Mouse (Mus musculus) lung, postnatal 36 days (tissue): Measurements from ENCODE around the gene Nudt8.

Source experiments
- DNase-seq: peaks from one replicate; pipeline ENCODE4 v3.0.0; 2022; ENCODE audit warnings: mixed read lengths

The Nudt8 gene

DNA sequence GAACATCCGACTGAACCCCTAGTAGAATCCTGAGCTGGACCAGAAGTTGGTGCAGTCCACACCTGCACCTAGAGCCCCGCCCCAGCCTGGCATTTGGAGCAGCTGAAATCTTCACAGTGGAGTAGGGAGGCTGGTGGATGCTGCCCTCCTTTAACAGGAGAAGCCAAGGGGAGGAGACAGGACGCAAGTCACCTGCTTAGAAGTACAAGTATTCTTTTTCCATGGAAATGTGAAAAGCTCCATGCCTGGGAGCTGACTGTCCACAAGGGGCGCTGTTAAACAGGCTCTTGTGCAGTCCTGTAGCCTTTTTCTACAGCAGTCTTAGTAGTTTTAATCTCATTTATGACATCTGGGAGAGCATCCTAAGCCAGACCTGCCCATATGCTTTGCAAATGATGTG, 11.6 kb upstream of the Nudt8 start:
- no peak for DNase-seq

DNA sequence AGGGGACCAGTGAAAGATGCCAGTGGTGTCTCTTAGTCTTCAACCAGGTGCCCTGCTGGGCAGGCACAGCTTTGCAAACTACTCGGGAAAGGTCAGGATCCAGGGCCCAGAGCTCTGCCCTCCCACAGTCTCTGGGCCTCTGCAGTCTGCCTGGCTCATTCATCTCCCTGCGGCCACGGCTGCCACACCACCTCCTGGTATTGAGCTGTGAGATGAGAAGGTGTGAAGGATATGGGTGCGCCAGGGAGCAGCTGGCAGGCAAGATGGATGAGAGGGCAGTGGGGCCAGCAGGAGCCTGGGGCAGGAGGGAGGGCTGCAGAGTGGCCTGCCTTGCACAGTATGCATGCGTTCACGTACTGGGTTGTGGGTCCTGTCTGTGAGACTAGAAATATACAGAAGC, 9.6 kb upstream of the Nudt8 start:
- DNase-seq, result no peak

DNA sequence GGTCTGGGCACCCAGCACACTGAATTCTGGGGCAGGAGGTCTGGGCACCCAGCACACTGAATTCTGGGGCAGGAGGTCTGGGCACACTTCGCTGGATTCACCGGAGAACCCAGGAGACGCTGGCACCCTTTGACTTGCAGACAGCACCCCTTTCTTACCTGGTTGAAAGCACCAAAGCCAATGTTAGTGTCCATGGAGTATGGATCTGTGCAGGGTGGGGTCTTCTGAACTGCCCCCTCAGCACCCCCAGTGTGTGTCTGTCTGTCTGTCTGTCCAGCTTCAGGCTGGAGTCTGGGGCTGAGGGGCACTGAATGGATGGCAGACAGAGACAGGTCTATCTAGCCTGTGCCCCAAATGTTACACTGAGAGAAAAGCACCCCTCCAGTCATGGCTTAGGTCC, 8.8 kb upstream of the Nudt8 start:
- DNase-seq, result no peak

DNA sequence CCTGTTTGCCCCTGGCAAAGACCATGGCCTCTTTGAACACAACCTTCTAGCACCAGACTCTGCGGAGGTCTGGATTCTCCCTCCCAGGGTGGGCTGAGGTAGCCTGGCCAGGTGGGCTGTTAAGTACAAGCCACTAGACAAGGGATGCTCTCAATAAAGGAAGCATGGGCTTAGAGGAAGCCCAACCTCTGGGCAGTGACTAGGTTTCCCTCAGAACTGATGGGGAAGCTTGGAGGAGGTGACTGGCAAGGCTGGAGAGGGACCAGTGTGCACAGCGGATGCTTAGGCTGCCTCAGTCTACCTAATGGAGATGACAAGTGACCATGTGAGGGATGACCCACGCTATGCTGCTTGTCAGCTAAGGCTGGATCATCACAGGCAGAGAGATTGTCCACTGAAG, 8.4 kb upstream of the Nudt8 start:
- no peak for DNase-seq

DNA sequence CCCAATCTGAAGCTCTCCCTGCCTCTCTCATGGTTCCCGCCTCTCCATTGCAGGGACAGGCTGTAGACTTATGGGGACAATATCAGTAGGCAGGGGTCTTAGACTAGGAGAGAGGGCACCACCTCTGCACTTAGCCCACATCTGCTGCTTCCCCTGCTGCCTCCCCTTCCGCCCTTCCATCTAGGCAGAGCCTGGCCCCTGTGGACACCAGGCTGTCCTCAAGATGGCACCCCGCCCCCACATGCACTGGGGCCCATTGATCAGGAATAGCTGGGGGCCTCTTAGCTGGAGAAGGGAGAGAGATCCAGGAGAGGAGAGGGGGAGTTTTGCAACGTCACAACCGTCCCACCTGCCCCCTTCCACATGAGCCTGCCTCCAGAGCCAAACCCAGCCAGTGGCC, 8.0 kb upstream of the Nudt8 start, which contains the start of gene Tbx10:
Tbx10 (plus strand) TSS at position 337 of the 400 bp plus-strand sequence.
- DNase-seq, result no peak

DNA sequence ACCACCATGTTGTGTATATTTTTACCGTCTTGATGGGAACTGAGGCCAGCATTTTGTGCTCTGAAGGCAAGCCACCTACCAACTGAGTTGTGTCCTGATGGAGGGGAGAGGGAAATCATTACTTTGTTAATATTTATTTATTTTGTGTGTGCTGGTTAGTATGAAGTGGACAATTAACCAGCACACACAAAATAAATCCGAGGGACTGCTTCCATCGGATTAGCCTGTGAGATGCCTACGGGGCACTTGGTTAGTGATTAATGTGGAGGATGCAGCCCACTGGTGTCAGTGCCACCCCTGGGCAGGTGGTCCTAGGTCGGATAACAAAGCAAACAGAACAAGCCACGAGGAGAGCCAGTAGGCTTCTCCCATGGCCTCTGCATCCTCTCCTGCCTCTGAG, 5.4 kb upstream of the Nudt8 start:
- no peak for DNase-seq

DNA sequence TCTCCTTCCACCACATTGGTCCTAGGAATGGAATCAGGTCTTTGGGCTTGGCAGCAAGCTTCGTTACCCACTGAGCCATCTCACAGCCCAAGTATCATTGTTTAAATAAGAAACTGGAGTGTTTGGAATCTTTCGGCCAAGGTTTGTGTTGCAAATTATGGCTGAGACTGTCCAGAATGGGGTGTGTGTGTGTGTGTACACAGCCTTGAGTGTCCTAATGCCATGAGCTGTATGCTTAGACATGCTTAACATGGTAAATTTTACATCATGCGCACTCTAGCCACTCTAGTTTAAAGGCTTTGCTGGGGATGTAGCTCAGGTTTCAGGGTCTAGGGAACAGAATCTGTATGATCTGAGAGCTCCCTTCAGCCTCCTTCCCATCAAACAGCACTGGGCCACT, 4.9 kb upstream of the Nudt8 start:
- DNase-seq, result peak; percentile 45

DNA sequence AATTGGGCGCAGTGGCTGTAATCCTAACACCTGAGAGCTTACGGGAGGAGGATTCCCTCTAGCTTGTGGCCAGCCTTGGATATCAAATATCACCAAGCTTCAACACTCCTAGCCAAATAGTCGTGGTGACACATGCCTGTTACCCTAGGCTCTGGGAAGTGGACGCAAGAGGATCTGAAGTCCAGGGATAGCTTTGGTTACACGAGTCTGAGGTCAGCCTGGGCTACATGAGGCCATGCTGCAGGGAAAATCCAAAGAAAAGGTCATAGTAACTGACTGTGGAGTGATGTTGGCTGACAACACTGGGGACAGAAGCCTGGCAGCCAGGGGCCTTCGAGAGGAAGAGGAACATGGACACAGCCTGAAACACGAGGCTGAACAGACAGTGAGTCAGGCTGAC, 4.3 kb upstream of the Nudt8 start:
- DNase-seq, result no peak

DNA sequence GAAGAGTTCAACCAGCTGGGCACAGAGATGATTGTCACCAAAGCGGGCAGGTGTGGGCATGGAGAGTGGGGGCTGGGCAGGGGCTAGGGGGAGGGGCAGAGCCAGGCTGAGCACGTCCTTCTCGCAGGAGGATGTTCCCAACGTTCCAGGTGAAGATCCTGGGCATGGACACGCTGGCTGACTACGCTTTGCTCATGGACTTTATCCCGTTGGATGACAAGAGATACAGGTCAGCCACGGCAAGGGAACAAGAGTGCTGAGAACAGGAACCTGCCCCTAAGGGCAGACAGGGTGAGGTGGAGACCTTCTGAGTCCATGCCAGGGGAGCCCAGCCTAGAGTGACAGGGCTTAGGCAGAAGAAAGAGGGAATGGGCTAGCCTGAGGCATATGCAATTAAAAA, 3.6 kb upstream of the Nudt8 start:
- no peak for DNase-seq

DNA sequence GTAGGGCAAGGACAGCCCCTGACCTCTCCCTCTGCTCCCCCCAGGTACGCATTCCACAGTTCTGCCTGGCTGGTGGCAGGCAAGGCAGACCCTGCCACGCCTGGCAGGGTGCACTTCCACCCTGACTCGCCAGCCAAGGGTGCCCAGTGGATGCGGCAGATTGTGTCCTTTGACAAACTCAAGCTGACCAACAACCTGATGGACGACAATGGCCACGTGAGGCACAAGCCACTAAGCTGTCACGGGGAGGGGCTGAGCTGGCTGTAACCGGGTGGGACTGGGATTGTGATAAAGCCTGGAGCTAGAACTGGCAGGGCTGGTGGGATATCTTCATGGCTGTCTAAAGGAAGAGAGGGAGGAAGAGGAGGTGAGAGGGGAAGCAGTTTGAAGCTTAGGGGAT, 3.1 kb upstream of the Nudt8 start:
- no peak for DNase-seq

DNA sequence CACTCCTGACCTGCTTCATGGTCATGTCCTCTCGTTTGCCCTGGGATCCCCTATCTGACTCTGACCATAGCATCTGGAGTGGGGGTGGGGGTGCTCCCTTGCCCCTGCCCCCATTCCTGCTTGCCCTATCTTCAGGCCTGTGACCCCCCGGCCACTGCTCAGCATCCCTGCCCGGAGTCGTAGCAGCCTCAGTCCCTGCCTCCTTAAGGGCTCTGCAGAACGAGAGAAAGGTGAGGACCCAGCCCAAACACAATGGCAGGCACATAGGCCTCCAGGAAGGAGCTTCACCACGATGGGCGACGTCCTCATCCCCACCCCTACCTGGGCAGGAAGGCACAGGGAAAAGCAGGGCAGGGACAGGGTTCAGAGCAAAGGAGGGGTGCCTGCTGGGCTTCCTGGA, 2.0 kb upstream of the Nudt8 start:
- no peak for DNase-seq

DNA sequence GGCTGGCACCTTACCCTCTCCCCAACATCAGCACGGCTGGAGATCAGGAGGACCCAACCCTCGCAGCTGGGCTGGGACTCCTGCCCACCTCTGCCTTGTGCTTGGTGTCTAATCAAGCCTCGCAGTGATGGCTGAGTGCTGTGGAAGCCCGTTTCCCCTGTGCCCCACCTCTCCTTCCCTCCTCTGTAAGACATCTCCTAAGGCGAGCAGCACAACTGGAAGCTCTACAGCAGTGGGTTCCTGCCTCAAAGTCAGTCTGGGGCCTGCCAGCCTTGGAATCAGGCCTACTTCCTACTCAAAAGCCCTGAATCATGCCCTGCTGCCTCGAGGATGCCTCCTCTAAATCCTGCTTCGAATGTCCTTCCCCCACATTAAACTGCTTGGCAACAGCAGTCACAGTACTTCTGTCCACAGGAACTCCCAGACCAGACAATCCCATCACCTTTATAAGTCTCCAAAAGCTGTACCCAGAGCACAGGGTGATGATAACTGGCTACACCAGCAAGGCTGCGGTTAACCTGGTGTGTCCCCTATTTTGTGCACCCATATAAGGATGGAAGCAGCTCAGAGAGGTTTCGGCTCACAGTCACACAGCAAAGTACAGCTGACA, 1.2 kb upstream of the Nudt8 start:
- DNase-seq, result no peak

DNA sequence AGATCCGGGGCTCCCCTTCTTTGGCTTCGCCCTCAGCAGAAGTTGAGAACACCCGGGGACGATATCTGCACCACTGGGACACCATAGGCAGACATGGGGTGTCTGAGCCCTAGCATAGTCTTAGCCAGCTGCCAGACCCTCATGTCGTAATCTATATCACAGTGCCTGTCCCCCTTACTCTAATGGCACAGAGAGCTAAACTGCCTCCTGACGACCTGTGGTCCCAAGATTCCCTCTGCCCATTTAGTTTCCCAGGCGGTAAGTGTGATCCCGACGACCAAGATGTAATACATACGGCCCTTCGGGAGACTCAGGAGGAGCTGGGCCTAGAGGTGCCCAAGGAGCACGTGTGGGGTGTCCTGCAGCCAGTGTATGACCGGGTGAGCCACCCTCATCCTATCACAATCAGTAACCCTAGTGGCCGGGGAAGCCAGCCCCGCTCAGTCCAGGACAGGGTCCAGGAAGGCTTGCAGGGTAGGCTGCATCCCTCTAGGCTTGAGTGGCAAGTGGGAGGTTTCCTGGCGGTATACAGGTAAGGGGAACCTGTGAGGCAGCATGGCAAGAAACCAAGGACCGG, 657 bp downstream of the Nudt8 start:
- DNase-seq, result no peak

DNA sequence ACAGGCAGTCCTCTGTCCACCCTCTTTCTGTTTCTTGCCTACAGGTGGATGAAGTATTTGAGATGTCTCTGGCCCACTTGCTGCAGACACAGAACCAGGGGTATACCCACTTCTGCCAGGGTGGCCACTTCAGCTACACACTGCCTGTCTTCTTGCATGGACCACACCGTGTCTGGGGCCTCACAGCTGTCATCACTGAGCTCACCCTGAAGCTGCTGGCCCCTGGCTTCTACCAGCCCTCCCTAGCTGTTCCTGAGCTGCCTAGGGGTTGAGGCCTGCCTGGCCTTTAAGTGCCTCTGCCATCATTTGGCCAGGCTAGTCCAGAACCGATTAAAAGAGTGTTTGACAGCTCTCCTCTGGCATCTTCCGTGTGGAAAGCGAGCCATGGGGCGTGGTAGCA, 1.4 kb downstream of the Nudt8 start:
- DNase-seq, result no peak

DNA sequence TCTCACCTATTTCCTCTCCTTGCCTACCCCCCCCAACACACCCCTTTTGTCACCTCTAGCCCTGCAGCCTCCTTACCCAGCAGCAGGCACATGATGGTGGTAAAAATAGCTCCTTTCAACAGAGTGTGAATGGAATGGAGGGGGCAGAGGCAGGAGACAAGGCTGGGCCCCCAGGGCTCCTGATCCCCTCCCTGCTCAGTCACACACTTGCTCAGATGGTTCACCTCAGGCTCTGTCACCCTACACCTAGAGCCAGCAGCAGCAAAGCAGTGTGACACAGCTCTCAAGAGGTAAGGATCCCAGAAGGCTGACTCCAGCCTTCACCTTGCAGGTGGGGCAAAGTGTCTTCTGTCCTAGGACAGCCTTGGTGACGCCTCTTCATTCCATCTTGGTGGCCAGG, 2.7 kb downstream of the Nudt8 start, which contains the start of gene Doc2g:
Doc2g (plus strand) TSS at position 202 of the 400 bp plus-strand sequence.
- no peak for DNase-seq

DNA sequence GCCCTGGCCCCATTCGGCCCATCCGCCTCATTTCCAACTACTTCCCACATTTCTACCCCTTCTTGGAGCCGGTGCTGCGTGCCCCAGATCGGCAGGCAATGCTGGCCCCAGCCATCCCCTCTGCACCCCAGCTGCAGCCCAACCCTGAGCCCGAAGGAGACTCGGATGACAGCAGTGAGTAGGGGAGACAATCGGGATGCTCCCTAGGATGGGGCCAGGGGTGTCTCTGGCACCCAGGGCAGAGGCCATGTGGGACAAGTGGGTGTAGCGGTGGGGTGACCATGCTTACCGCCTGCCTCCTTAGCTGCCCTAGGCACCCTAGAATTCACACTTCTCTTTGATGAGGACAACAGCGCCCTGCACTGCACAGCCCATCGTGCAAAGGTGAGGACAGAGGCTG, 3.3 kb downstream of the Nudt8 start:
- no peak for DNase-seq

DNA sequence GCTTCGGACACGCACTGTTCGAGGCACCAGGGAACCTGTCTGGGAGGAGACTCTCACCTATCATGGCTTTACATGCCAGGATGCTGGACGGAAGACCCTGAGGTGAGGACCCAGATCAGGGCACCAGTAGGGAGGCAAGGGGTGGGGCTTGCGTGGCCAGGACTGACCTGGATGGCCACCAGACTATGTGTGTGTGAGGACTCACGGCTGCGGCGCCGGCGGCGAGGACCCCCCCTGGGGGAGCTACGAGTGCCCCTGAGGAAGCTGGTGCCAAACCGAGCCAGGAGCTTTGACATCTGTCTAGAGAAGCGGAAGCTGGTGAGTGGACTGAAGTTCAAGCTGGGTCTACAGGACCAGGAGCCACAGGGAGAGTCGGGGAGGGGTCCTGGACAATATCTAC, 4.0 kb downstream of the Nudt8 start:
- no peak for DNase-seq

DNA sequence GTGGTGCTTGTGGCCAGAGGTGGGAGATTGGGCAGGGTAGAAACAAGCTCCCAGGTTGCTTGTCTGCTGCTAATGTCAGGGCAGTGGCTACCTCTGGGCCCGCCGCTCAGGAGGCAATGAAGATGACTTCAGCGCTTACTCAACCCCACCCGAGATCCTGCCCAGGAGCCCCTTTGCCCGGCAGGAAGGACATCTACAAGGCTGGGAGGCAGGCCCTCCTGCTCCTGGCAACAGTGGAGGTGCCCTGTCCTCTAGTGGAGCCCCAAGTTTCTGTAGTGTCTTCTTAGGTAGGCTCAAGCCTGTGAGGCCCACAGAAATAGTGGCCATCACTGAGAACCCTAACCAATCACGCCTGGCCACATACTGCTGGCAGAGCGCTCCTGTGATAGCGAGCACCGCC, 4.7 kb downstream of the Nudt8 start:
- DNase-seq, result no peak

DNA sequence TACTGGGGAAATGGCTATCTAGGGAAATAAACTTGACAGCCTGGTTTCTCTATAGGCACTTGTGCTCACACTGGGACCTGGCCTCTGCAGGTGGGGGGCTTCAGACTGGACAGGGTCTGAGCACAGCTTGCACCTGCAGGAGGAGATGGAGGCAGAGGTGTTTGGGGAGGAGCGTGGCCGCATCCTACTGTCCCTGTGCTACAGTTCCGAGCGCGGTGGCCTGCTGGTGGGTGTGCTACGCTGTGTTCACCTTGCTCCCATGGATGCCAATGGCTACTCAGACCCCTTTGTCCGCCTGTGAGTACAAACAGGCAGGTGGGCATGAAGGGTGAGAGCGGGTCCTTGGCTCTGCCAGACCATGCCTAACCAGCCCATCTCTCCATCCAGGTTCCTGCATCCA, 5.6 kb downstream of the Nudt8 start:
- DNase-seq, result no peak

DNA sequence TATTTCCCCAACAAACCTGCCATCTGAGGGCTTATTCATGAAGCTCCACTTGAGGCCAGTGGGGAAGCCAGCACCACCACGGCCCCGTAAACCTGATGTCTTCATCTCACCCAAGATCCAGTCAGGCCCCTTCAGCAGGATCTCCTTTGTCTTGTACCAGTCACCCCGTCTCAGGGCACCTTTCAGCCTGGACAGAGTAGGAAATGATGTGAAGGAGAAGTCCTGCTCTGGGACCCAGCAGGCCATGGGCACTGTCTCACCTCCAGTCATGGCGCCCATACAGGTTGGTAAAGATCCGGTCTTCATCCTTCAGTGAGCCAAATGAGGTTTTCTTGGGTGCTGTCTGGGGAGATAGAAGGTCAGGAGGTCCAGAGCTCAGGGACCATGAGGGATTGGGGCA, 10.7 kb downstream of the Nudt8 start:
- DNase-seq, result no peak

DNA sequence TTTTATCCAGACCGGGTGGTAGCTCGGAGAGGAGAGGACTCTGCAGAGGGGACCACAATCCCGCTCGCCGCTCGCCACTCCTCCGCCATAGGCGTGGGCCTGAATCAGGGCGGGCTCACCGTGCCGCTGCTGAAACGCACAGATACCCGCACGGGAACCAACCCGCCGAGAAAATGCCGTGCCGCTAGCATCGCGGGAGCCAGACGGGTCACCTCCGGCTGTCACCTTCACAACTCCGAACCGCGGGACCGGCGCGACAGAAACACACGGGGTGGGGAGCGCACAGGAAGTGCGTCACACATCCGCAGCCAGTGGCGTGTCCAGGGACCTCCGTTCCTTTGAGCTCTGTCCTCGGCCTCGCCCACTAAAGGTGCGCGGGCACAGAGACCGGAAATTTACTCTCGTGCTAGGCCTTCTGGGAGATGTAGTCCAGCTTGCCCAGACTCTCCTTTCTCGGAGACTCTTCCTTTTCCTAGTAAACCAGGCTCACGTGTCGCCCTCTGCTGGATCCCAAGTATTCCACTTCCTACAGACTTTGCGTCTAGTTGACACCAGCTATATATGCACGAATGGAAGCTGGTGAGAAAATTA, 12.1 kb downstream of the Nudt8 start, which contains the start of gene Ndufv1:
Ndufv1 (minus strand) TSS at position 375 of the 591 bp plus-strand sequence.
- peak; percentile 99 for DNase-seq

DNA sequence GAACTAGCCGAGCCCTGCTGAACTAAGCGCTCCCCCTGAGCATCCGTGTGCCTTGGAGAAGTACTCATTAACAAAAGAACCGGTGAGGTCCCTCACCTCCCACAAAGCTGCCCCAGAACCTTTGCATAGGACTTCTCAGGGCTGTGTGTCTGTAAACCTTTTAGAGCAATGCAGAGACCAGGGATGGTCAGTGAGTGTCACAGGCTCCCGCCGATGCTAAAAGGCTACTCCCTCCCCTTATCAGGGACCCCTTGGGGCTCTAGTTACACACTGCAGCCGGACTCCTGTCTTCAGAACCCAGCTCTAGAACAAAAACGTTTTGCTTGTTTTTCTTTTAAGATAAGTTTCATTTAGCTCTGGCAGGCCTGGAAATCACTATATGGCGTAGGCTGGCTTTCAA, 12.7 kb downstream of the Nudt8 start:
- no peak for DNase-seq

DNA sequence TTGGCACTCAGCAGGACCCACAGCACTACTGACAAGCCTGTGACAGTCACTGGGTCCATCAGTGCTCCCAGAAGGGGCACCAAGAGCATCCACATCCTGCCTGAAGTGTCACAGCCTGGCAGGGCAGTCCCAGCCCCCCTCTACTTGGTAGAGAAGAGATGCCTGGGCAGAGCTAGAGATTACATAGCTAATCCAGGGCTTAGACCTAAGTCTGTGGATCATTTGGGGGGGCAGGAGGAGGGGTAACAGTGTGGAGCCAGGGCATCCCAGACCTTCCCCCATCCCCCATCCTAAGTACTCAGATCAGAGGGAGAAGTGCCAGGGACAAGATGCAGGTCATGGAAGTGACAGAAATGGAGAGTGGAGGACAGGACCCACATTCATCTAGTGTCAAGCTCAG, 14.4 kb downstream of the Nudt8 start:
- no peak for DNase-seq

DNA sequence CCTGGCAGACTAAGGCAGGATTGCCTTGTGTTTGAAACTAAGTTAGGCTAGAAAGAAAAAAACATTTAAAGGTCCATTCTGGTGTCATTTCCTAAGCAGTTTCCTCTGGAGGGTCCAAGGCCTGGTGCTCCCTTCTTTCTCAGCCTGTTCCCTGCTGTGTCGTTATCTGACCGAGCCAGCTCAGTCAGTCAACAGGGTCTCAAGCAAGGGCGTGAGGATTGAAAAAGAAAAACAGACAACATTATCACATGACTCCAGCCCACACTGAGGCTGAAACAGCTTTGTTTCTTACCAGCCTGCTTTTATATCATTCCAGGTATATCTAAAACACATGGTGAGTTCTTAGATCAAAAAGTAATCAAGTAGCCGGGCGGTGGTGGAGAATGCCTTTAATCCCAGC, 15.3 kb downstream of the Nudt8 start:
- no peak for DNase-seq
